Mouse (Mus musculus): ENCODE data around the gene Plin3. TPM values are rescaled to one million over a fixed set of nuclear protein-coding genes. Genes with fewer than 3 reads are reported as not detected.
"Not testable (repeated sequence)": the region's sequence is repeated elsewhere in the genome, so short reads cannot be mapped to it uniquely, and the experiment has no call there.

Plin3 gene
- polyA plus RNA-seq, 2 experiments, result 41.0 to 90.3 TPM

DNA sequence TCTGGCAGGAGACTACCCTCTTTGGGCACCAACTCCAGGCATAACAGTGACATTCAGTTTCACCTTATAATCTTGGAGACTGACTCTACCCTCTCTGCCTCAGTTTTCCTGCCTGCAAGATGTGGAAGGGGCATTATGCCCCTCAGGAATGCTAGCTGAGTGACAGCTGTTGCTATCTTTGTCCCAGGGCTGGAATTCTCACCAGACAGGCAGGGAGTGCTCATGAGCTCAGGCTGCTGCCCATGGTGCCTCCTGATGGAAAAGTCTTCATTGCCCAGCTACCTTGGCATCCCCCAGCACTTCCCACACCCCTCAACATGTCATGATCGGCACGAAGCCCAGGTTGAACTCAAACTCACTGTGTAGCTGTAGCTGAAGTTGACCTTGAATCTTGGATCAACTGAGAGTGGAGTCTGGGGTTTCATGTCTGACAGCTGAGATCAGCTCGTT, 30.0 kb downstream of the Plin3 start:
- H3K9me3 ChIP-seq (ENCODE audit: control insufficient read depth, low read length), result no peaks in the 10 kb centered on the region
- H3K9ac ChIP-seq (ENCODE audit: low read depth, low read length, severe bottlenecking), result 0 out of 2 replicates have a peak overlapping the region, but pooled peaks have one; percentile 12
- H3K4me3 ChIP-seq (replicated peaks; ENCODE audit: low read length), result no peak overlapping the region
- TF ChIP-seq POLR2A (IDR thresholded peaks at IDR 0.05; ENCODE audit: borderline replicate concordance, extremely low read depth, insufficient read depth, insufficient read length), result no peak
- H3K4me2 ChIP-seq (replicated peaks; ENCODE audit: low read depth, low read length, severe bottlenecking), result no peak overlapping the region
- WGBS, result 87% methylated on average over 3 of the region's 3 CpGs
- H3K27ac ChIP-seq (replicated peaks; ENCODE audit: low read depth, low read length), result no peak overlapping the region
- peaks cover 8% of the 10 kb centered on the region; the same call in 1 of the 2 replicates for H3K4me1 ChIP-seq (ENCODE audit: control insufficient read depth, insufficient read depth, low read length)
- no peak for ATAC-seq (ENCODE audit: low FRiP score, low read depth)
- no peak for DNase-seq (ENCODE audit: low spot score)
- no peaks in the 10 kb centered on the region for H3K27me3 ChIP-seq (ENCODE audit: control insufficient read depth, insufficient read depth, low read length)
- peaks cover 47% of the 10 kb centered on the region for H3K36me3 ChIP-seq (ENCODE audit: control insufficient read depth, insufficient read depth, low read length)

DNA sequence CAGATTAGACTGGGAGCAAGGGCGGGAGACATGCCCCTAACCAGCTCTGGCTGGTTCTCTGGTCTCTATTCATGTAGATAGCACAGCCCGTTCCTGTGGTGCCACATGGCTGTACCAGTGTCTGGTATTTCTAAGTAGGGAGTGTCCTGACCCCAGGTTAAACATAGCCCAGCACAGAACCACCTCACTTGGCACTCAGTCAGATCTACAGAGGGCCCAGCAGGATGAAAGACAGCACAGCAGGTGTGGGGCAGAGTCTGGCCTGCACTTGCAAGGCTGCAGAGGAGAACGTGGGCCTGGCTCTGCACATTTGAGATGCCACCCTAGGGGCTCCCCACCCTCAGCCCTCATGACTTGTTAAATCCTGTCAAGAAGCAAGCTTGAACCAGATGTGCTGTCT, 31.5 kb downstream of the Plin3 start:
- no peak overlapping the region for H3K27ac ChIP-seq (replicated peaks; ENCODE audit: low read depth, low read length)
- DNase-seq (ENCODE audit: low spot score), result no peak
- peaks cover 47% of the 10 kb centered on the region for H3K36me3 ChIP-seq (ENCODE audit: control insufficient read depth, insufficient read depth, low read length)
- no peaks in the 10 kb centered on the region for H3K27me3 ChIP-seq (ENCODE audit: control insufficient read depth, insufficient read depth, low read length)
- H3K4me1 ChIP-seq (ENCODE audit: control insufficient read depth, insufficient read depth, low read length), result peaks cover 11% of the 10 kb centered on the region; the same call in 1 of the 2 replicates
- no peak overlapping the region for H3K4me2 ChIP-seq (replicated peaks; ENCODE audit: low read depth, low read length, severe bottlenecking)
- no peak for TF ChIP-seq POLR2A (IDR thresholded peaks at IDR 0.05; ENCODE audit: borderline replicate concordance, extremely low read depth, insufficient read depth, insufficient read length)
- H3K9ac ChIP-seq (ENCODE audit: low read depth, low read length, severe bottlenecking), result no peak overlapping the region
- H3K9me3 ChIP-seq (ENCODE audit: control insufficient read depth, low read length), result no peaks in the 10 kb centered on the region
- WGBS, result 68% methylated on average over 3 of the region's 3 CpGs
- no peak overlapping the region for H3K4me3 ChIP-seq (replicated peaks; ENCODE audit: low read length)
- no peak for ATAC-seq (ENCODE audit: low FRiP score, low read depth)

- peak overlapping the region; percentile 16; the same call in 1 of the 2 replicates for H3K9ac ChIP-seq (ENCODE audit: low read depth, low read length, severe bottlenecking)
- no peak for TF ChIP-seq POLR2A (IDR thresholded peaks at IDR 0.05; ENCODE audit: borderline replicate concordance, extremely low read depth, insufficient read depth, insufficient read length)
- no peak overlapping the region for H3K27ac ChIP-seq (replicated peaks; ENCODE audit: low read depth, low read length)
- peaks cover 47% of the 10 kb centered on the region for H3K36me3 ChIP-seq (ENCODE audit: control insufficient read depth, insufficient read depth, low read length)
- no peak overlapping the region for H3K4me3 ChIP-seq (replicated peaks; ENCODE audit: low read length)
- 0 out of 2 replicates have a peak overlapping the region, but pooled peaks have one; percentile 3 for H3K4me2 ChIP-seq (replicated peaks; ENCODE audit: low read depth, low read length, severe bottlenecking)
- H3K27me3 ChIP-seq (ENCODE audit: control insufficient read depth, insufficient read depth, low read length), result no peaks in the 10 kb centered on the region
- ATAC-seq (ENCODE audit: low FRiP score, low read depth), result no peak
- no peaks in the 10 kb centered on the region for H3K9me3 ChIP-seq (ENCODE audit: control insufficient read depth, low read length)
- 90% methylated on average over 10 of the region's 10 CpGs for WGBS
- no peak for DNase-seq (ENCODE audit: low spot score)
- peaks cover 11% of the 10 kb centered on the region; the same call in 1 of the 2 replicates for H3K4me1 ChIP-seq (ENCODE audit: control insufficient read depth, insufficient read depth, low read length)
These were observed 33.2 kb downstream of the Plin3 start for GRCm38 (mm10) chr17:56259301-56260037.

DNA sequence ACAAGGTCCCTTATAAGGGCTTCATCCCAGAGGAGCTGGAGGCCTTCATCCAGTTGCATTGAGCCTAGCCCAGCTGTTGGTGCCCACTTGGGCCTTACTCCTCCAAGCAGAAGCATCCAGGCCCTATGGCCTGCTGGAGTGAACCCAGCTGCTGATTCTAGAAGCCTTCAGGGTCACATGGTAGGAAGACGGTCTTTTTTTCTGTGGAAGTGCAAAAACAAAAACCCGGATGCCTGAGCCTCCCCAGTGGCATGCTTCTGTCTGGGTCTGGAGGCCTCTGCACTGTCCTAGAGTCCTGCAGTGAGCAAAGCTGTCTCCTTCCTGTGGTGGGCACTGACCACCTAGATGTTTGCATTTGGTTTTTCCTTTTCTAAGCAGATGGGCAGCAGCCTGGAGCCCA, 33.9 kb downstream of the Plin3 start:
- H3K9ac ChIP-seq (ENCODE audit: low read depth, low read length, severe bottlenecking), result not testable (repeated sequence)
- peaks cover 47% of the 10 kb centered on the region for H3K36me3 ChIP-seq (ENCODE audit: control insufficient read depth, insufficient read depth, low read length)

DNA sequence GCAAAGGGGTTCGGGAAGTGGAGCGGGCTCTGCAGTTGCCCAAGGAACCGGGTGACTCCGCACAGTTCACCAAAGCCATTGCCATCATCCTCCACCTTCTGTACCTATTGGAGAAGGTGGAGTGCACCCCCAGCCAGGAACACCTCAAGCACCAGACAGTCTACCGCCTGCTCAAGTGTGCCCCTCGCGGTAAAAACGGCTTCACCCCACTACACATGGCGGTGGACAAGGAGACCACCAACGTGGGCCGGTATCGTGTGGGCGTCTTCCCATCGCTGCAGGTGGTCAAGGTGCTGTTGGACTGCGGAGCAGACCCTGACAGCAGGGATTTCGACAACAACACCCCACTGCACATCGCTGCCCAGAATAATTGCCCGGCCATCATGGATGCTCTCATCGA, 34.4 kb downstream of the Plin3 start:
- 90% methylated on average over 16 of the region's 19 CpGs for WGBS
- not testable (repeated sequence) for ATAC-seq (ENCODE audit: low FRiP score, low read depth); H3K9ac ChIP-seq (ENCODE audit: low read depth, low read length, severe bottlenecking); DNase-seq (ENCODE audit: low spot score); H3K9me3 ChIP-seq (ENCODE audit: control insufficient read depth, low read length); H3K27me3 ChIP-seq (ENCODE audit: control insufficient read depth, insufficient read depth, low read length); H3K4me3 ChIP-seq (replicated peaks; ENCODE audit: low read length); H3K4me2 ChIP-seq (replicated peaks; ENCODE audit: low read depth, low read length, severe bottlenecking); H3K27ac ChIP-seq (replicated peaks; ENCODE audit: low read depth, low read length)
- Histone ChIP-seq H3K4me1 (ENCODE audit: control insufficient read depth, insufficient read depth, low read length) (peaks cover 11% of the 10 kb centered on the region; the same call in 1 of the 2 replicates), H3K36me3 (ENCODE audit: control insufficient read depth, insufficient read depth, low read length) (peaks cover 47% of the 10 kb centered on the region)

More for the DNA sequence above, 33.9 kb downstream of the Plin3 start:
- ATAC-seq (ENCODE audit: low FRiP score, low read depth); H3K4me3 ChIP-seq (replicated peaks; ENCODE audit: low read length); H3K4me2 ChIP-seq (replicated peaks; ENCODE audit: low read depth, low read length, severe bottlenecking); DNase-seq (ENCODE audit: low spot score); H3K9me3 ChIP-seq (ENCODE audit: control insufficient read depth, low read length); H3K27me3 ChIP-seq (ENCODE audit: control insufficient read depth, insufficient read depth, low read length); H3K27ac ChIP-seq (replicated peaks; ENCODE audit: low read depth, low read length): not testable (repeated sequence)
- whole genome bisulfite sequencing, result 79% methylated on average over 2 of the region's 2 CpGs
- peaks cover 11% of the 10 kb centered on the region; the same call in 1 of the 2 replicates for H3K4me1 ChIP-seq (ENCODE audit: control insufficient read depth, insufficient read depth, low read length)
